Mouse (Mus musculus): ENCODE data around the gene Flnb.

Gene Flnb

GRCm38 (mm10) chr14:7899986-7900385, 82.2 kb downstream of the Flnb start:
- DNase-seq (ENCODE audit: low spot score): peak; percentile 3

GRCm38 (mm10) chr14:7900481-7901049, 82.8 kb downstream of the Flnb start:
- DNase-seq (ENCODE audit: low spot score): peak; percentile 27

GRCm38 (mm10) chr14:7901484-7902240, 83.9 kb downstream of the Flnb start:
- DNase-seq (ENCODE audit: low spot score): no peak

GRCm38 (mm10) chr14:7907058-7907457, 89.3 kb downstream of the Flnb start:
- no peak for DNase-seq (ENCODE audit: low spot score)

GRCm38 (mm10) chr14:7909472-7909871, 91.7 kb downstream of the Flnb start:
- DNase-seq (ENCODE audit: low spot score): no peak

- no peak for DNase-seq (ENCODE audit: low spot score)
Measured at GRCm38 (mm10) chr14:7913842-7914241, 96.1 kb downstream of the Flnb start.

GRCm38 (mm10) chr14:7914461-7914860, 96.7 kb downstream of the Flnb start:
- DNase-seq (ENCODE audit: low spot score): no peak

GRCm38 (mm10) chr14:7918150-7918991, 100.6 kb downstream of the Flnb start:
- DNase-seq (ENCODE audit: low spot score): peak; percentile 3

GRCm38 (mm10) chr14:7919309-7919708, 101.6 kb downstream of the Flnb start:
- DNase-seq (ENCODE audit: low spot score): peak; percentile 12

GRCm38 (mm10) chr14:7919921-7920320, 102.2 kb downstream of the Flnb start:
- no peak for DNase-seq (ENCODE audit: low spot score)

GRCm38 (mm10) chr14:7921459-7921858, 103.7 kb downstream of the Flnb start:
- DNase-seq (ENCODE audit: low spot score): no peak

GRCm38 (mm10) chr14:7923635-7924034, 105.9 kb downstream of the Flnb start:
- no peak for DNase-seq (ENCODE audit: low spot score)

GRCm38 (mm10) chr14:7928362-7928761, 110.6 kb downstream of the Flnb start:
- DNase-seq (ENCODE audit: low spot score): no peak

GRCm38 (mm10) chr14:7929029-7929428, 111.3 kb downstream of the Flnb start:
- no peak for DNase-seq (ENCODE audit: low spot score)

- DNase-seq (ENCODE audit: low spot score): no peak
Measured at GRCm38 (mm10) chr14:7932151-7932550, 114.4 kb downstream of the Flnb start.

- peak; percentile 16 for DNase-seq (ENCODE audit: low spot score)
Measured at GRCm38 (mm10) chr14:7934166-7934565, 116.4 kb downstream of the Flnb start.

GRCm38 (mm10) chr14:7937052-7937630, 119.4 kb downstream of the Flnb start:
- DNase-seq (ENCODE audit: low spot score): no peak

GRCm38 (mm10) chr14:7938809-7939784, 121.3 kb downstream of the Flnb start:
- DNase-seq (ENCODE audit: low spot score): no peak

- no peak for DNase-seq (ENCODE audit: low spot score)
Measured at GRCm38 (mm10) chr14:7941413-7941812, 123.7 kb downstream of the Flnb start.

- peak; percentile 19 for DNase-seq (ENCODE audit: low spot score)
Measured at GRCm38 (mm10) chr14:7943101-7943800, 125.5 kb downstream of the Flnb start.

GRCm38 (mm10) chr14:7943801-7944135, 126.0 kb downstream of the Flnb start:
- DNase-seq (ENCODE audit: low spot score): peak; percentile 53

Measured in adipocyte (in vitro differentiated cells).